Mouse (Mus musculus) limb, embryonic 14.5 days (tissue): ENCODE data around the gene Dus2. TPM values are rescaled to one million over a fixed set of nuclear protein-coding genes. Genes with fewer than 3 reads are reported as not detected.

Experiments used
- ATAC-seq: fragments of 200-750 bp; cut with Nextera tagmentation; 2 replicates; pipeline ENCODE4 v1.8.0; 2017; ENCODE audit warnings: low read depth, moderate number of reproducible peaks, moderate TSS enrichment; ENCODE audit not compliant: low FRiP score
- DNase-seq: peaks from one replicate; pipeline ENCODE4 v3.0.0-alpha.2; 2015; ENCODE audit warnings: low spot score
- H3K27ac ChIP-seq: fragments of 300-500 bp; sonication (generic); replicated peaks from 2 replicates; pipeline ENCODE4 v1.5.1; 2014; ENCODE audit warnings: low read depth, mild to moderate bottlenecking, low read length, moderate library complexity, mixed read lengths
- H3K27me3 ChIP-seq: fragments of 300-500 bp; sonication (generic); 2 replicates; pipeline ENCODE4 v1.6.1; 2014; ENCODE audit warnings: low read length, mixed read lengths; ENCODE audit not compliant: control insufficient read depth, insufficient read depth
- H3K36me3 ChIP-seq: fragments of 300-500 bp; sonication (generic); 2 replicates; pipeline ENCODE4 v1.6.1; 2014; ENCODE audit warnings: mild to moderate bottlenecking, low read length, moderate library complexity, mixed read lengths; ENCODE audit not compliant: control insufficient read depth, insufficient read depth
- H3K4me1 ChIP-seq: fragments of 300-500 bp; sonication (generic); 2 replicates; pipeline ENCODE4 v1.6.1; 2014; ENCODE audit warnings: antibody characterized with exemption, low read length, mixed read lengths; ENCODE audit not compliant: control insufficient read depth, insufficient read depth
- H3K4me2 ChIP-seq: fragments of 300-500 bp; sonication (generic); replicated peaks from 2 replicates; pipeline ENCODE4 v1.6.1; 2014; ENCODE audit warnings: low read depth, mild to moderate bottlenecking, low read length, moderate library complexity; ENCODE audit not compliant: severe bottlenecking
- H3K4me3 ChIP-seq: fragments of 300-500 bp; sonication (generic); replicated peaks from 2 replicates; pipeline ENCODE4 v1.5.1; 2014; ENCODE audit warnings: low read length
- H3K9ac ChIP-seq: fragments of 300-500 bp; sonication (generic); 2 replicates; pipeline ENCODE4 v1.6.1; 2014; ENCODE audit warnings: mild to moderate bottlenecking, low read depth, low read length, moderate library complexity; ENCODE audit not compliant: severe bottlenecking
- H3K9me3 ChIP-seq: fragments of 300-500 bp; sonication (generic); 2 replicates; pipeline ENCODE4 v1.6.1; 2016; ENCODE audit warnings: low read length; ENCODE audit not compliant: control insufficient read depth
- POLR2A ChIP-seq: fragments of 200-500 bp; IDR thresholded peaks from 2 replicates; pipeline ENCODE4 v1.8.0; 2012; ENCODE audit warnings: inconsistent platforms, mild to moderate bottlenecking, moderate library complexity, borderline replicate concordance; ENCODE audit not compliant: insufficient read depth, insufficient read length; ENCODE audit errors: extremely low read depth
- WGBS: fragments of 180-500 bp; shearing (Covaris S2); extraction: QIAGEN DNeasy Blood & Tissue Kit; methylation state at CpG from one replicate; pipeline ENCODE4 v1.1.7; 2014; 5-methylcytosine and 5-hydroxymethylcytosine counted together
- polyA plus RNA-seq, 2 experiments: library from polyadenylated mRNA; depleted of rRNA in 1 of 2; stranded (reverse) in 1 of 2; unstranded in 1 of 2; fragments of >200 nt; fragmentation: Nextera tagmentation in 1 of 2; extraction: Ambion mirVana in 1 of 2; gene quantifications; 2 replicates each; pipeline versions ENCODE4 v1.2.1 to v1.2.3; 2012 to 2014

Dus2 gene
- polyA plus RNA-seq, 2 experiments = 22.4 to 24.4 TPM

DNA sequence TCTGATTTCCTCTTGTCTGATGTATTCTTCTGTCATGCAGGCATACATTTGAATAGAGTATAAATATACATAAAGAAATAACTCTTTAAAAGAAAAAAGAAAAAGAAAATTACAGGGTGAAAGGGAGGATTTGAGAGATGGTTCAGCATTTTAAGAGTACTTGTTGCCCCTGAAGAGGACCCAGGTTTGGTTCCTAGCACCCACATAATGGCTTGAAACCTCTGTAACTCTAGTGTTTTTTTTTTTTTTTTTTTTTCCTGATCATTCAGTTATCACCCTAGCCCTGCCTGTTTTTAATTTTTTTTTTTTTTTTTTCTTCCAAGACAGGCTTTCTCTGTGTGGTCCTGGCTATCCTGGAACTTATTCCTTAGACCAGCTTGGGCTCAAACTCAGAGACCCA, 81.0 kb downstream of the Dus2 start:
- Histone ChIP-seq H3K4me3 (no peak overlapping the region), H3K27ac (no peak overlapping the region), H3K4me2 (no peak overlapping the region), H3K4me1 (peaks cover 3% of the 10 kb centered on the region; the same call in 1 of the 2 replicates), H3K9me3 (no peaks in the 10 kb centered on the region), H3K27me3 (no peaks in the 10 kb centered on the region), H3K9ac (no peak overlapping the region), H3K36me3 (no peaks in the 10 kb centered on the region; the same call in 1 of the 2 replicates)
- DNase-seq (no peak), ATAC-seq (no peak)
- TF ChIP-seq POLR2A = no peak

DNA sequence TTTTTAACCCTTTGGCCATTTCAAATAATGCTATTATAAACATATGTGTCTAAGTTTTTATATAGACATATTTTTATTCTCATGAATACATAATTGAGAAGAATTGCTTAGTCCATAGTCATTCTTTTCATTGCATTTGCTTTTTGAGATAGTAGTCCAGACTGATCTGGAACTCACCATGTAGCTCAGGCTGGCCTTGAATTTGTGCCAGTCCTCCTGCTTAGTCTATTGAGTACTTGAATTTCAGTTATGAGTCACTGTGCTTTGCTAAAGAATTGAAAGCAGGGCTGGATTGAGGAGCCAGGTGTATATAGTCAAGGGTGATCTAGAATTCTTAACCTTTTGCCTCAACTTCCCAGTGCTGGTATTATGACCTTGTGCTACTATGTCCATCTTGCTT, 83.1 kb downstream of the Dus2 start:
- TF ChIP-seq POLR2A = no peak
- H3K36me3 ChIP-seq = peaks cover 4% of the 10 kb centered on the region
- ATAC-seq (no peak), DNase-seq (no peak)
- peaks cover 3% of the 10 kb centered on the region; the same call in 1 of the 2 replicates for H3K4me1 ChIP-seq
- no peak overlapping the region for H3K9ac ChIP-seq
- H3K27me3 ChIP-seq = no peaks in the 10 kb centered on the region
- no peaks in the 10 kb centered on the region for H3K9me3 ChIP-seq
- H3K4me2 ChIP-seq = no peak overlapping the region
- H3K4me3 ChIP-seq = no peak overlapping the region
- no peak overlapping the region for H3K27ac ChIP-seq

DNA sequence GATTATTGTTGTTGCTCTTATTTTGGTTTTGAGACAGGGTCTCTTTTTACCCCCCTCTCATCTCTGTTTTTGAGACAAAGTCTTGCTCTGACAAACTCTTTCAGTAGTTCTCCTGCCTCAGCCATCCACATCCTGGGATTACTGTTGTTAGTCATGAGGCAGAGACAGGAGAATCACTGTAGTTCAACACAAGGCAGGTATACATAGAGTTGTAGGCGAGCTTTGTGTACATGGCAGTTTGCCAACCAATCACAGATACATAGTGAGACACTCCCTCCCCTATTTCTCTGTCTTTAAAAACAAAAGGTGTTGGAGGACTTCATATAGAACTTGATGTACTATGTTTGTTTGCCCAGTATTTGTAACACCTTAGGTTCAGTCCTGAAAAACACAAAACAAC, 83.5 kb downstream of the Dus2 start:
- Histone ChIP-seq H3K27ac (no peak overlapping the region), H3K4me3 (no peak overlapping the region), H3K9me3 (no peaks in the 10 kb centered on the region), H3K27me3 (no peaks in the 10 kb centered on the region), H3K4me1 (peaks cover under 1% of the 10 kb centered on the region; the same call in 1 of the 2 replicates), H3K9ac (no peak overlapping the region), H3K36me3 (peaks cover 8% of the 10 kb centered on the region), H3K4me2 (no peak overlapping the region)
- WGBS = 80% methylated on average over 1 of the region's 1 CpGs
- ATAC-seq (no peak), DNase-seq (no peak)
- no peak for TF ChIP-seq POLR2A

DNA sequence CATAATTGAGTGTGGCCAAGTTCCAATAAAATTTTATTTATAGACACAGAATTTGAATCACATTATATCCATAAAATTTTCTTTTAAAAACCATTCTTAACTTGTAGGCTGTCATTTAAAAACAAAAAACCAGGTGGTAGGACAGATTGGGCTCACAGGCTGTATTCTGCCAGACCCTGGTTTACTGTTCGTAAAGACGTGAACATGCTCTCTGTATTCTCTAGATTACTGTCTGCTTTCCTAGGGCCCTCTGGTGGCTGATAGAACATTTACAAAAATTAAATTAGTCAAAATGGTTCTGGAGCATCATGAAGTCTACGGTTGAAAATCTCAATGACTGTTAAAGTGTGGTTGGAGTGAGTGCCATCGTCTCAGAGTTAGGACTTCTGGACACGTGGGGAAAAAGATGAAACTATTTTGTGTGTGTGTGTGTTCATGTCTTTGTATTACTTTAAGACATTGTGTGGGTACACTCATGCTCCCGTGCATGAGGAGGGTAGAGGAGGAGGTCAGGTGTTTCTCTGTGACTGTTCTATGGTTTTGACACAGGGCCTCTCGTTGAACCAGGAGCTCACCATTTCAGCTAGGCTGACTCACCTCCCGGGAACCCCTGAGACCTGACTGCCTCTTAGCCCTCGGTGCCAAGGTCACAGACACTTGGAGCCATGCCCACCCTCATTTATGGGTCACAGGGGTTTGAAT, 84.2 kb downstream of the Dus2 start:
- H3K4me3 ChIP-seq = no peak overlapping the region
- no peak for TF ChIP-seq POLR2A
- no peaks in the 10 kb centered on the region for H3K9me3 ChIP-seq
- peaks cover 9% of the 10 kb centered on the region for H3K36me3 ChIP-seq
- no peaks in the 10 kb centered on the region for H3K27me3 ChIP-seq
- H3K4me1 ChIP-seq = no peaks in the 10 kb centered on the region
- 84% methylated on average over 9 of the region's 9 CpGs for WGBS
- ATAC-seq (no peak), DNase-seq (no peak)
- no peak overlapping the region for H3K4me2 ChIP-seq
- no peak overlapping the region for H3K27ac ChIP-seq
- no peak overlapping the region for H3K9ac ChIP-seq

DNA sequence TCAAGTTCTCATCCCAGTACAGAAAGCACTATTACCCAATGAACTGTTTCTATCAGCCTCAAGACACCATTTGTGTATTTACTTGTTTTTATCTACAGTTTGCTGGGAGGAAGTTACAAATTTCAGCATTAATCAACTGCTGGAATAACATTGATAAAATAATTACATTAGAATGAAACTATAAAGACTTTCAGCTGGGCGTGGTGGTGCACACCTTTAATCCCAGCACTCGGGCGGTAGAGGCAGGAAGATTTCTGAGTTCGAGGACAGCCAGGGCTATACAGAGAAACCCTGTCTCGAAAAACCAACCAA, 84.7 kb downstream of the Dus2 start:
- Histone ChIP-seq H3K4me2 (no peak overlapping the region), H3K4me3 (no peak overlapping the region), H3K27ac (no peak overlapping the region), H3K27me3 (no peaks in the 10 kb centered on the region), H3K36me3 (peaks cover 13% of the 10 kb centered on the region), H3K9me3 (no peaks in the 10 kb centered on the region), H3K4me1 (no peaks in the 10 kb centered on the region), H3K9ac (no peak overlapping the region)
- no peak for DNase-seq
- 94% methylated on average over 5 of the region's 5 CpGs for WGBS
- ATAC-seq = no peak
- no peak for TF ChIP-seq POLR2A

DNA sequence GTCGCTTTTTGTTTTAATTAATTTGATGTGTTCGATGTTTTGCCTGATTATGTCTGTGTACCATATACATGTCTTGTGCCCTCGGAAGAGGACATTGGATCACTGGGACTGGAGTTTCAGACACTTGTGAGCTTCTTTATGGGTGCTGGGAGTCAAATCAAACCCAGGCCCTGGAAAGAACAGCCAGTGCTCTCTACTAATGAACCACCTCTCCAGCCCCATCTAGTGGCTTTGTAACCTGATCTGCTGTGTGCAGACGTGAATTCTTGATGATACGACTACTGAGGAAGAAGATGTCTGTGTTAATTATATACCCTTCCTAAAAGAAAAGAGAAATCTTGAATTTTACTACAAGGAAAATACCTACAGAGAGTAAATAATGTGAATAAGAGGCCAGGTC, 85.5 kb downstream of the Dus2 start:
- H3K9me3 ChIP-seq = no peaks in the 10 kb centered on the region
- WGBS = 71% methylated on average over 5 of the region's 5 CpGs
- H3K27ac ChIP-seq = no peak overlapping the region
- ATAC-seq (no peak), DNase-seq (no peak)
- no peak for TF ChIP-seq POLR2A
- H3K4me3 ChIP-seq = no peak overlapping the region
- no peak overlapping the region for H3K4me2 ChIP-seq
- no peaks in the 10 kb centered on the region for H3K4me1 ChIP-seq
- no peaks in the 10 kb centered on the region for H3K27me3 ChIP-seq
- peaks cover 16% of the 10 kb centered on the region for H3K36me3 ChIP-seq
- no peak overlapping the region for H3K9ac ChIP-seq
